Mouse (Mus musculus): ENCODE measurements at regions not wholly inside any gene's neighbourhood (a gene's known extent, or its start where the extent isn't known, plus 50 kb on each side); places are given as distances from the start of the nearest gene placed in this dataset.

DNA sequence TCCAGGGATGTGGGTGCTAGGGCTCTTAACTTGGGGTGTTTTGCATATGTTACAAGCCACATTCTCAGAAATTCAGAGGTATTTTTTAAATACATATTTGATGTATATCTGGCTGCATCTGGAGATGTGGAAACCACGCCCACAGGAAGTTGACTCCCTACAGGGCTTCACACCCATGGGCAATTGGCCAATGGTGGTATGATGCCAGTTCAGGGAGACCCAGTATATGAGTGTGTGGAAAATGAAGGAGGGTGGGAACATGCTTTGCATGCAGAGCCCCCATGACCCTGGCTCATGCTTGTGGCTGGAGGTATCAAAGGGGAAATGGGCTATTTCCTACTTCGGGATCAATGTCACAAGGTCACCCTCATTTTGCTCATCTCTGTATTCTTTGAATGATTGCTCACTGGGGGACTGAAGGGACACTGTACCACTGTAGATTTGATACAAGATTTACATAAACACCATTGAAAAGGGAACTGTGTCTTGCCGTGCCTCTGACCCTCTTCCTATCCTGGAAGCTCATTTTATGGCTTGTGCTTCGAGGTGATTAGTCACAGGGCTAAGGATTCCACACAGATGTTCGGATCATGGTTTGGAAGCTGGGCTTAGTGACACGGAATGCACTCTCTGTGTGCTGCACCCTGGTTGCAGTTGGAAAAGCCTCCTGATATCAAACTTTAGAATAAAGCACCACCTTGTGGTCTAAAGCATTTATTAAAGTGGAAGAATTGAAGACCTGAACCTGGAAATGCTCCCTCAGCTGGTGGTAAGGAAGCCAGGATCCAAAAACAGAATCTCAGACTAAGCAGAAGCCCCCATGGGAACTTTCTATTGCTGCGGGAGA, 56.8 kb upstream of the Edn1 start:
- H3K9ac ChIP-seq (replicated peaks): no peak overlapping the region
- ATAC-seq (no peak), DNase-seq (no peak)
- TF ChIP-seq CTCF (IDR thresholded peaks at IDR 0.05; ENCODE audit: low read depth) (peak; percentile 65), EP300 (IDR thresholded peaks at IDR 0.05; ENCODE audit: low read depth) (no peak)
- H3K36me3 ChIP-seq (replicated peaks; ENCODE audit: insufficient read depth, low read length): no peaks in the 10 kb centered on the region
- H3K27me3 ChIP-seq (ENCODE audit: insufficient read depth, low read length): no peaks in the 10 kb centered on the region
- no peaks in the 10 kb centered on the region for H3K9me3 ChIP-seq (ENCODE audit: low read length)
- H3K4me2 ChIP-seq (ENCODE audit: low read depth, low read length): no peak overlapping the region
- H3K4me3 ChIP-seq (ENCODE audit: low read depth, low read length): no peak overlapping the region
- WGBS (ENCODE audit: insufficient replicate concordance): 45% methylated on average over 7 of the region's 7 CpGs
- no peak overlapping the region for H3K27ac ChIP-seq (ENCODE audit: low read depth)
- H3K4me1 ChIP-seq (ENCODE audit: insufficient read depth): peaks cover 7% of the 10 kb centered on the region; the same call in 1 of the 2 replicates

DNA sequence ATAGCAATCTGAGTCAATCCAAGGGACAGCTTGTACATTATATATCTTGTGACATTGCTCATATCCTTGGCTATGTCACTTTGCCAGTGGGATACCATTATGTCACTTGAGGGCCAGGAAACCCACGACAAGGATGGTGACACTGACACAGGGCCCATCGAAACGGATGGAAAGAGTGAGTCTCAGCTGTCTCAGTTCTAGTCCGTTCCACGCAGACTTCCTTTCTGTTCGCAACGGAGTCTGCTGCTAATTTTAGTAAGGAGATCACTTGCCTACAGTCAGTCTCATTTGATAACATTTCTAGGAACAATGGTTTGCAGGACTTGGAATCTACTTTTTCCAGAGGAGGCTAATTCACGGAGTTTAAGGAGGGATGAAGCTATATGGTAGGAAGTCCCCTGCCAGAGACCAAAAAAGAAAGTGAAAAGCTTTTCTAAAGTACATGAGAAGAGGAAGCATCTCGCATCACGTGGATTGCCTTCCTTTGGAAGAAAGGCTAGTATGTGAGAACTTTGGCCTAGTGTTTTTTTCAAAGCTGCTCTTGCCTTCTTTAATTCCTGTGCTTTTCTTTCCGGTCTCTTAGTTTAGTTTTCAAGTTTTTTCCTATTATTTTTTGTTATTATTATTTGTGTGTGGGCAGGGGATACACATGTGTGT, 55.4 kb upstream of the Edn1 start:
- Histone ChIP-seq H3K4me1 (ENCODE audit: insufficient read depth) (peaks cover 7% of the 10 kb centered on the region; the same call in 1 of the 2 replicates), H3K27me3 (ENCODE audit: insufficient read depth, low read length) (no peaks in the 10 kb centered on the region), H3K4me3 (ENCODE audit: low read depth, low read length) (peak overlapping the region; percentile 9), H3K9ac (replicated peaks) (no peak overlapping the region), H3K9me3 (ENCODE audit: low read length) (no peaks in the 10 kb centered on the region), H3K36me3 (replicated peaks; ENCODE audit: insufficient read depth, low read length) (no peaks in the 10 kb centered on the region), H3K4me2 (ENCODE audit: low read depth, low read length) (peak overlapping the region; percentile 48), H3K27ac (ENCODE audit: low read depth) (no peak overlapping the region)
- ATAC-seq: peak; percentile 29; the same call in 1 of the 2 replicates
- TF ChIP-seq EP300 (IDR thresholded peaks at IDR 0.05; ENCODE audit: low read depth) (0 out of 2 replicates have a peak, but pooled peaks have one; percentile 17), CTCF (IDR thresholded peaks at IDR 0.05; ENCODE audit: low read depth) (no peak)
- 33% methylated on average over 11 of the region's 11 CpGs for WGBS (ENCODE audit: insufficient replicate concordance)
- DNase-seq: no peak

All from liver, postnatal 0 days (tissue).